Mouse (Mus musculus): ENCODE results near the gene Myh3.

DNA sequence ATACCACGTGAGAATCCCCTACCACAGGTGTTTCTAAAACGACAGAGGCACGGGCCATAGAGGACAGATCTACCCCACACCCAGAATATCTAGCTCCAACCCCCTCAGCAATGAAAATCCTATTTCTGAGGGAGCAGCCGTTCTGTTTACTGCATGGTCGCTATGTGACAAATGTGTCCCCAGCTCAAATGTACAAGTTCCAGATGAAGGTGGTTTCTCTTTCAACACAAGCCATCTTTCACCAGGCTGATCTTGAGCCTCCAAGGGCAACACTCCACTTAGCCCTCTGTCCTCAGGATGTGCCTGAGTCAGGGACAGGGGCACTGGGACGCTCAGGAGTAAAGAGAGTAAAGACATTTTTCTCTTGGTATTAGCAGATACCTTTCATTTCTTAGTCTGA is 62.9 kb downstream of the Myh3 start:
- no peak for TF ChIP-seq CTCF (IDR thresholded peaks at IDR 0.05; ENCODE audit: low read depth)
- no peak for TF ChIP-seq EP300 (IDR thresholded peaks at IDR 0.05; ENCODE audit: low read depth)

Measured in liver, embryonic 14.5 days (tissue).